Mouse (Mus musculus) heart, embryonic 13.5 days (tissue): ENCODE data around the gene Stx5a. TPM values are rescaled to one million over a fixed set of nuclear protein-coding genes. Genes with fewer than 3 reads are reported as not detected.

Experiments
- ATAC-seq: fragments of 200-750 bp; cut with Nextera tagmentation; 2 replicates; pipeline ENCODE4 v1.8.0; 2017; ENCODE audit warnings: moderate TSS enrichment; ENCODE audit not compliant: insufficient number of reproducible peaks, low FRiP score, low TSS enrichment; ENCODE audit errors: extremely low read depth
- H3K27ac ChIP-seq: fragments of 300-500 bp; sonication (generic); replicated peaks from 2 replicates; pipeline ENCODE4 v1.5.1; 2015; ENCODE audit warnings: moderate library complexity, mild to moderate bottlenecking, inconsistent platforms
- H3K27me3 ChIP-seq: fragments of 300-500 bp; sonication (generic); replicated peaks from 2 replicates; pipeline ENCODE4 v1.6.1; 2015; ENCODE audit warnings: mild to moderate bottlenecking, inconsistent platforms
- H3K36me3 ChIP-seq: fragments of 300-500 bp; sonication (generic); 2 replicates; pipeline ENCODE4 v1.6.1; 2015; ENCODE audit warnings: mild to moderate bottlenecking, inconsistent platforms
- H3K4me1 ChIP-seq: fragments of 300-500 bp; sonication (generic); 2 replicates; pipeline ENCODE4 v1.6.1; 2015; ENCODE audit warnings: inconsistent platforms
- H3K4me2 ChIP-seq: fragments of 300-500 bp; sonication (generic); 2 replicates; pipeline ENCODE4 v1.6.1; 2015; ENCODE audit warnings: inconsistent platforms, mild to moderate bottlenecking, moderate library complexity
- H3K4me3 ChIP-seq: fragments of 300-500 bp; sonication (generic); 2 replicates; pipeline ENCODE4 v1.5.1; 2015; ENCODE audit warnings: moderate library complexity, mild to moderate bottlenecking, inconsistent platforms
- H3K9ac ChIP-seq: fragments of 300-500 bp; sonication (generic); 2 replicates; pipeline ENCODE4 v1.6.1; 2015; ENCODE audit warnings: inconsistent platforms, mild to moderate bottlenecking, moderate library complexity
- H3K9me3 ChIP-seq: fragments of 300-500 bp; sonication (generic); 2 replicates; pipeline ENCODE4 v1.6.1; 2016; ENCODE audit warnings: inconsistent platforms
- WGBS: fragments of 180-500 bp; shearing (Covaris S2); methylation state at CpG from one replicate; pipeline ENCODE4 v1.1.7; 2015; ENCODE audit warnings: mixed read lengths; 5-methylcytosine and 5-hydroxymethylcytosine counted together
- polyA plus RNA-seq: library from polyadenylated mRNA; unstranded; fragments of >200 nt; fragmentation: Nextera tagmentation; extraction: Ambion mirVana; gene quantifications from 2 replicates; pipeline ENCODE4 v1.2.1, GENCODE M21; 2015

The Stx5a gene
- polyA plus RNA-seq, 1 experiment from 2014 or later: 81.1 TPM

DNA sequence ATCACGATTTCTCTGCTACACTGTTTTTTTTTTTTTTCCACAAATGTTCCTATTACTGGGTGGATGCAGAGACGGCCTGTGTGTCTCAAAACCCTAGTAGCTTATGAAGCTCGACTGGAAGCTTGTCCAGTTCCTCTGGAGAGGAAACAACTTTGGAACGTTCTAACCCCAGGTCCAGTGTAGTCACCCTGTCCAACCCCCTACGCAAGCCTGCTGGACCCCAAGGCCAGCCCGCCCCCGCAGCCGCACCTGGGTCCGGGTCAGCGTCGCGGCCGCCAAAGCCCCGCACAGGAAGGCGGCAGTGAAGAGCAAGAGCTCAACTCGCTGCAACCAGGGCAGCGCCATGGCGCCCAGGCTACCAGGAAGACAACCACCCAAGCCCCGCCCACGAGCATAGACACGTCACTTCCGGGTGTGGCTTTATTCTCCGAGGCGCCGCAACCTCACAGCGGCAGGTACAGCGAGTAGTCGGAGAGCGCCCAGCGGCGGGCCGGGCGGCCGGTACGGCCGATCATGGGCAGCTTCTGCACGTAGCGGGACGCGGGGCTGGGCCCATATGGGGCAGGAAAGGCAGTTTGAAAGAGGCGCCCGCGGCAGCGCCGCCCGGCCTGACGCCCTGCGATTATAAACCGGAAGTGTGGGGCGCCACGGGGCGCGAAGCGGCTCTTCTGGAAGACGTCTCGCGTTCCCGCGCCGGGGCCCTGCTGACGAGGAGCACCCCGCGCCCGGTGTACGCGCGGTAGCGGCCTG lies 33.0 kb downstream of the Stx5a start, which contains the start of gene Tmem179b:
TSS of gene Tmem179b (minus strand) at position 382 of the 750 bp plus-strand sequence.
- Histone ChIP-seq H3K9ac (peak within 1 kb of the TSS; percentile 93), H3K9me3 (no peaks in the 10 kb centered on the region), H3K36me3 (peaks cover 67% of the 10 kb centered on the region), H3K4me1 (peaks cover 38% of the 10 kb centered on the region), H3K27me3 (no peaks in the 10 kb centered on the region), H3K4me3 (peak within 1 kb of the TSS; percentile 83), H3K27ac (peak within 1 kb of the TSS; percentile 98), H3K4me2 (peak within 1 kb of the TSS; percentile 92)
- peak; percentile 87 for ATAC-seq
- WGBS: under 1% methylated on average over 53 of the region's 68 CpGs

GRCm38 (mm10) chr19:8774951-8775421 lies 33.8 kb downstream of the Stx5a start:
- 3% methylated on average over 20 of the region's 20 CpGs for WGBS
- peaks cover 64% of the 10 kb centered on the region for H3K36me3 ChIP-seq
- no peaks in the 10 kb centered on the region for H3K9me3 ChIP-seq
- H3K4me1 ChIP-seq: peaks cover 38% of the 10 kb centered on the region
- peak overlapping the region; percentile 98 for H3K27ac ChIP-seq
- no peak for ATAC-seq
- H3K4me2 ChIP-seq: peak overlapping the region; percentile 92
- H3K4me3 ChIP-seq: peak overlapping the region; percentile 83
- no peaks in the 10 kb centered on the region for H3K27me3 ChIP-seq
- H3K9ac ChIP-seq: peak overlapping the region; percentile 93

GRCm38 (mm10) chr19:8786008-8786781 lies 45.0 kb downstream of the Stx5a start, which contains the start of gene Taf6l:
Taf6l (minus strand) TSS chr19:8786417.
- 1% methylated on average over 32 of the region's 32 CpGs for whole genome bisulfite sequencing

DNA sequence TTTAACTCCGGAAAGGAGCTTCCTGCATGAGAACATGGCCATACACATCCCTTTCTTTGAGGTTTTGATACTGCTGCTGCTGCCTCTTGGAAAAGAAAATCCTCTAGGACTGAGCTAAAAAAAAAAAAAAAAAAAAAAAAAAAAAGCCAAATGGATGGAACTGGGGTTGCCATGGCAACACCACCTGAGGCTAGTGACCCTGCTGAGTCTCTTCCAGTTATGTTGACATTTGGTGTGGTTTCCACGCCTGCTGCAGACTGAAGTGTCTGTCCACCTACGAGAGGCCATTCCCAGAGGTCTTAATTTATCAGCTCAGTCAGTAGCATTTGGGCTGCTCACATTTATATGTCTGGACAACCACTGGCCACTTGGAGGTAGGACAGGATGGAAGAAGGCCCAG lies 47.3 kb downstream of the Stx5a start:
- Histone ChIP-seq H3K9me3 (no peaks in the 10 kb centered on the region), H3K27me3 (no peaks in the 10 kb centered on the region), H3K36me3 (peaks cover 33% of the 10 kb centered on the region), H3K4me2 (no peak overlapping the region), H3K27ac (no peak overlapping the region), H3K4me1 (peaks cover 13% of the 10 kb centered on the region), H3K9ac (no peak overlapping the region), H3K4me3 (no peak overlapping the region)
- ATAC-seq: no peak
- WGBS: 30% methylated on average over 3 of the region's 3 CpGs

More at GRCm38 (mm10) chr19:8786008-8786781, 45.0 kb downstream of the Stx5a start, which contains the start of gene Taf6l:
- Histone ChIP-seq H3K36me3 (peaks cover 36% of the 10 kb centered on the region), H3K27ac (peak within 1 kb of the TSS; percentile 83), H3K4me2 (peak within 1 kb of the TSS; percentile 81), H3K9ac (peak within 1 kb of the TSS; percentile 89), H3K9me3 (no peaks in the 10 kb centered on the region), H3K27me3 (no peaks in the 10 kb centered on the region), H3K4me1 (peaks cover 13% of the 10 kb centered on the region), H3K4me3 (peak within 1 kb of the TSS; percentile 81)
- ATAC-seq: peak; percentile 96

- ATAC-seq: no peak
- no peak overlapping the region for H3K4me3 ChIP-seq
- H3K36me3 ChIP-seq: peaks cover 34% of the 10 kb centered on the region
- H3K27ac ChIP-seq: no peak overlapping the region
- no peak overlapping the region for H3K4me2 ChIP-seq
- no peaks in the 10 kb centered on the region for H3K9me3 ChIP-seq
- no peak overlapping the region for H3K9ac ChIP-seq
- 74% methylated on average over 1 of the region's 1 CpGs for WGBS
- peaks cover 13% of the 10 kb centered on the region for H3K4me1 ChIP-seq
- no peaks in the 10 kb centered on the region for H3K27me3 ChIP-seq
Observed at GRCm38 (mm10) chr19:8789171-8789570, 48.0 kb downstream of the Stx5a start.

DNA sequence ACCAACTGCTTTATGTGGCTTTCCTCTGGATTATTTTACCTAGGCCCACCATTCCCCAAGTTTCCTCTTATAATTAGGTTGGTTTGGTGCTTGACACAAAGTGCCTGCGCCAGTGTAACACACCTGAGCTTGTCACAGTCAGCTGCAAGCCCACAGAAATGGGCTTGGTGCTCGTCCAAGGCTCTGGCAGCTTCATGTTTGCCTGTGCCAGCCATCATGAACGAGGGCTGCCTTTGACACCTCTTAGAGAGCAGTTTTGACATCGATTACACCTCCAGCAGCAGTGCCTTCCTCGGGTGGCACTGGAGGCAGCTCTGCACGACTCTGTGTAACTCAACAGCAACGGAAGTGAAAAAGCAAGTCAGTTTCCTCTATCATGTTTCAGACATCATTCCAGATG lies 49.0 kb downstream of the Stx5a start:
- peaks cover 8% of the 10 kb centered on the region for H3K4me1 ChIP-seq
- ATAC-seq: no peak
- H3K9me3 ChIP-seq: no peaks in the 10 kb centered on the region
- H3K4me2 ChIP-seq: no peak overlapping the region
- WGBS: 74% methylated on average over 7 of the region's 7 CpGs
- H3K27ac ChIP-seq: no peak overlapping the region
- peaks cover 41% of the 10 kb centered on the region for H3K36me3 ChIP-seq
- H3K9ac ChIP-seq: no peak overlapping the region
- no peaks in the 10 kb centered on the region for H3K27me3 ChIP-seq
- no peak overlapping the region for H3K4me3 ChIP-seq

DNA sequence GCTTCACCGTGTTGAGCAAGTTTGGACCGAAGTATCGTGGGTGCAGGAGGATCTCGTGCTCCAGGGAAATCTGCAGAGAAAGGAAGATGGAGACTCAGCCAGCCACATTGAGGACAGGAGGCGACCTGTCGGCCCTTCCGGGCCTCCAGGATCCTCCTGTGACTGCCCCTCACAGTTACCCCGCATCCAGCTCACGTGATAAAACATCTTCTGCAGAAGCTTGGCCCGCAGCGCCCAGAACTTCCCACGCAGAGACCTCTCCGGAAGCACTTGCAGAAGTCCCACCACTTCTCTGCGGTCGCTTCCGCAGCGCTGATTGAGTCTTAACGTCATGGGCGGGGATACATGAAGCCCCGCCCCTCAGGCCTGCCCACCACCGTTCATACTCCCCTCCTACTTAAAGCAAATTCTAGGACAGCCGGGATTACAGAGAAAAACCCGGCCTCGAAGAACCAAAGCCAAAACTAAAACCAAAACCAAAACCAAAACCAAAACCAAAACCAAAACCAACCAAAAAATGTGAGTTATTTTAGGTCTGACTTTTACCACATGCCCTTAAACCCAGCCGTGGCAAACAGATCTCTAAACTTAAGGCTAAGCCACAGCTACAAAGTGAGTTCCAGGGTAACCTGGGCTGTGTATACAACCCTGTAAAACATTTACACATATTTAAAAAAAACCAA lies 57.2 kb downstream of the Stx5a start, which contains the start of gene Polr2g:
TSS of gene Polr2g (minus strand) at position 314 of the 683 bp plus-strand sequence.
- WGBS: 1% methylated on average over 25 of the region's 25 CpGs
- peak within 1 kb of the TSS; percentile 96 for H3K4me2 ChIP-seq
- H3K27ac ChIP-seq: peak within 1 kb of the TSS; percentile 80
- H3K9ac ChIP-seq: peak within 1 kb of the TSS; percentile 94
- peak within 1 kb of the TSS; percentile 93 for H3K4me3 ChIP-seq
- no peaks in the 10 kb centered on the region for H3K9me3 ChIP-seq
- H3K4me1 ChIP-seq: peaks cover 22% of the 10 kb centered on the region
- peak; percentile 69; the same call in 1 of the 2 replicates for ATAC-seq
- H3K36me3 ChIP-seq: peaks cover 32% of the 10 kb centered on the region
- H3K27me3 ChIP-seq: no peaks in the 10 kb centered on the region

- ATAC-seq: no peak
- H3K9me3 ChIP-seq: no peaks in the 10 kb centered on the region
- H3K27me3 ChIP-seq: no peaks in the 10 kb centered on the region
- peak overlapping the region; percentile 93; the same call in 1 of the 2 replicates for H3K4me3 ChIP-seq
- peak overlapping the region; percentile 94; the same call in 1 of the 2 replicates for H3K9ac ChIP-seq
- peaks cover 22% of the 10 kb centered on the region for H3K4me1 ChIP-seq
- H3K36me3 ChIP-seq: peaks cover 28% of the 10 kb centered on the region
- H3K4me2 ChIP-seq: peak overlapping the region; percentile 96
- H3K27ac ChIP-seq: no peak overlapping the region
Observed at GRCm38 (mm10) chr19:8798947-8799315, 57.7 kb downstream of the Stx5a start.

GRCm38 (mm10) chr19:8802130-8802821 lies 61.1 kb downstream of the Stx5a start, which contains the start of gene Zbtb3:
Zbtb3 (plus strand) TSS chr19:8802555.
- peaks cover 34% of the 10 kb centered on the region for H3K36me3 ChIP-seq
- H3K27me3 ChIP-seq: no peaks in the 10 kb centered on the region
- peak within 1 kb of the TSS; percentile 84 for H3K4me2 ChIP-seq
- peaks cover 19% of the 10 kb centered on the region for H3K4me1 ChIP-seq
- peak within 1 kb of the TSS; percentile 76 for H3K4me3 ChIP-seq
- no peaks in the 10 kb centered on the region for H3K9me3 ChIP-seq
- H3K9ac ChIP-seq: peak within 1 kb of the TSS; percentile 84
- peak within 1 kb of the TSS; percentile 90 for H3K27ac ChIP-seq
- peak; percentile 97 for ATAC-seq
- WGBS: under 1% methylated on average over 30 of the region's 30 CpGs

DNA sequence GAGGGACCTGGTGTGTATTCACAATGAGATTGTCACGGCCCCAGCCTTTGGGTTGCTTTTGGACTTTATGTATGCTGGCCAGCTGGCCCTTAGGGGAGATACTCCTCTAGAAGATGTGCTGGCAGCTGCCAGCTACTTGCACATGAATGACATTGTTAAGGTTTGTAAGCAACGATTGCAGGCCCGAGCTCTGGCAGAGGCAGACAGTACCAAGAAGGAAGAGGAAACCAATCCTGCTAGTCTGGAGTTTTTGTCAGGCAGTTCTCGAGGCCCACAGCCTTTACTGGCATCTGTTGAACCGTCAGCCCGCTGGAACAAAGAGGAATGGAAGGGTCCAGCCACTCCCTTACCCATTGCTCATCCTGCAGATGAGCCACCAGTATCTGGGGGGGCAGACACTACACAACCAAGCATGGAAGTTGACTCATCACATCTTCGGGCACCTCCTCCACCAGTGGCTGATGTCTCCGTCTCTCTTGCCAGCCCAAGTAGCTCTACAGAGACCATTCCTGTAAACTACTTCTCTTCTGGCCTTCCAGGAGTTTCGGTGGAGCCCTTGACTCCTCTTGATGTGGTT lies 62.1 kb downstream of the Stx5a start:
- peak overlapping the region; percentile 84 for H3K4me2 ChIP-seq
- no peak for ATAC-seq
- peaks cover 13% of the 10 kb centered on the region for H3K4me1 ChIP-seq
- peak overlapping the region; percentile 76 for H3K4me3 ChIP-seq
- WGBS: 84% methylated on average over 9 of the region's 9 CpGs
- peak overlapping the region; percentile 90; the same call in 1 of the 2 replicates for H3K27ac ChIP-seq
- H3K9ac ChIP-seq: peak overlapping the region; percentile 84; the same call in 1 of the 2 replicates
- no peaks in the 10 kb centered on the region for H3K9me3 ChIP-seq
- H3K27me3 ChIP-seq: no peaks in the 10 kb centered on the region
- H3K36me3 ChIP-seq: peaks cover 43% of the 10 kb centered on the region
